Mouse (Mus musculus) embryo, embryonic 9.5 days (tissue): ENCODE results near the gene Plekha8.
A peak's percentile ranks its signal among the peaks of the same experiment; 100 is the strongest.

ENCODE experiments used
- DNase-seq: peaks from one replicate; pipeline ENCODE4 v3.0.0-alpha.2; 2017; ENCODE audit errors: extremely low spot score

Plekha8 gene

DNA sequence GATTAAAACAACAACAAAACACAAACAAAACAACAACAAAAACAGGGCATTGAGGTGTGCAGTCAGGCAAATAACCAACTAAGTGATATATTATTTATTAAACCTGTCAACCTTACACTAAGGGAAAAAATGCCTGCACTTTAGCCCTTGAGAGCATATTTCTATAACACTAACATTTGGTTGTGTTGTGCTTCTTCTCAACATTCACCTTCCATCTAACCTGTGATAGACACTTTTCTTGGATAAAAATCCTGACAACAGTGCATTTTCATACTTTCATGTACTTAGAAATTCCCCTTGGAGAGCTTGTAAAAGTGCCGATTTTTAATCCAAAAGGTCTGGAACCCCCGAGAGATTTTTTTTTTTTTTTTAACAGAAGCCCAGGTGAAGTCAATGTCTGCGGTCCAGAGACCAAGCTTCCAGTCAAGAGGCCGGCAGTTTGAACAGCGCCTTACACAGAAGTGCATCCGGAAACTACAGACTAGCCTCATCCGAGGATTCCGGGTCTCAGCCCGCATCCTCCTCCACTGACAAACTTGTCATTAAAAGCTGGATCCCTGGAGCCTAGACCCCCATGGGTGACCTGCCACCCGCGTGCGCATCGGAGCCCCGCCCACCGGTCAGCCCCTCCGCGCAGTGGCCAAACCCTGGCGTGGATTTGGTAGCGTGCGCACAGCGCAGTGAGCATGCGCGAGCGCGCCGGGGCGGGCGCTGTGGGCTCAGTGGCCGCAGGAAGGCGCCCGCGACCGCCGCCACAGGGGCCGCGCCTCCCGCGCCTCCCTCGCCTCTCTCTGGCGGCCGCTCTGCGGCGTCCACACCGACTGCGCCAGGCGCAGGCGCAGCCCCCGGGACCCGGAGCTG, at the start of gene Plekha8:
Gene Plekha8, plus strand, starts transcription at position 643 of the 861 bp plus-strand sequence.
- peak; percentile 88 for DNase-seq

DNA sequence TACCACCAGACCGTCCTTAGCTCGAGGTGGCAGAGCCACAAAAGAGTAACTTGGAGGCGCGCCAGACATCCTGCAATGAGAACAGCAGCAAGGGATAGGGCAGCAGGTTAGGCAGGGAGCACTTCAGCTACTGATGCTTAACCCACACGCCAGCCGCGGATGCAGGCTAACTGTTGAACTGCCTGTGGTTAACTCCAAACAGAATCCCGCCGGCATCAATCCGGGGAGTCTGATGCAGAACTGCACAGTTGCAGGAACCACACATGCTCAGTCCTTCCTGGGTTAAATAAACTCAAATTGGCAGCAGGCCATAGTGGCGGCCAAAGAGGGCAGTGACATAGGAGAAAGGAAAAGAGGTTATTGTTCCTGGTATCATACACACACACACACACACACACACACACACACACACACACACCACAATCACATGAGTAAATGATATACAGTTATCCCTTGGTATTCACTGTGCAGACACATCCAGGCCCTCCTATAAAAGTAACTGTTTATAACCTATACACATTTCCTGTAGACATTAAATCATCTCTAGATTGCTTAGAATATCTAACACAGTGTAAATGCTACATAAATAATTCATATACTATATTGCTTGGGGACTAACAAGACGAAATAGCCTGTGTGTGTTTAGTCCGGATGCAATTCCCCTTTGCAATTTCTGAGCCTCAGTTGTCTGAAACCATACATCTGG, 46.4 kb upstream of the Plekha8 start:
- no peak for DNase-seq

DNA sequence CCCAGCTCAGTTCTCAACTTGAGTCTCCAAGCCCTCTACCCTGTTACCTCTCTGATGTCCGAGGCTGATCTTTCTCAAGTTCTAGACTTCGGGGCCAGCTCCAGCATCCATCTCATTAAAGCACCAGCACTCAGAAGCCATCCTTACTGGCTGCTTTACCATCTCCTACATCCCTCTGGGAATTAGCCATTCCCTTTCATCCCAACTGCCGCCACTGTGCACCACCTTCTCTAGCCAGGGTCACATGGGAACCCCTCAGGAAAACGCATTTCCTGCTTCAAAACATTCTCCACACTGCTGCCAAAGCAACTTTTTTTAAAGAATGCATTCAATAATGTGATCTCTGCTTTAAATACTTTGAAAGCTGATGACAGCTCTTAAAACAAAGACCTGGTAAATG, 45.6 kb upstream of the Plekha8 start:
- DNase-seq, result no peak

DNA sequence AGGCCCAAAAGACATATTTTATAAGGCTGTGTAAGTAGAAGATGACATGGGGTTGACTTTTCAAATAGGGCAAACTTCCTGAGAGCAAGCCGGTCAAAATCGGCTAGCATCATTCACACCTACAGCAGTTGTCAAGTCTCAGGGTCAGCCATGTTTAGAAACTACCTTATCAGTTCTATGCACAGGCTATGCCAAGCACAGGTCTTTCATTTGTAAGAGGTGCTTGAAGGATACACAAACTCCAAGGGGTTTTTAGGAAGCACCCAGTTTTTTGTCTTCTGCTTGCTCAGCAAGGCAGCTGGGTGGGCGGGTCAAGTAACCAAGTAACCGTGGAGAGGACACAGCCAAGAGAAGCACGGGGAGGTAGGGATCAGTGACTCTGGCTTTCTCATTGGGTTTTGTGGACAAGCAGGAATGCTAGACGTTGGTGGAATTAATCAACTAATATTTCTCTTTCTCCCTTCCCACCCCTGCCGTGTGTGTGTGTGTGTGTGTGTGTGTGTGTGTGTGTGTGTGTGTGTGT, 44.0 kb upstream of the Plekha8 start:
- DNase-seq, result no peak

DNA sequence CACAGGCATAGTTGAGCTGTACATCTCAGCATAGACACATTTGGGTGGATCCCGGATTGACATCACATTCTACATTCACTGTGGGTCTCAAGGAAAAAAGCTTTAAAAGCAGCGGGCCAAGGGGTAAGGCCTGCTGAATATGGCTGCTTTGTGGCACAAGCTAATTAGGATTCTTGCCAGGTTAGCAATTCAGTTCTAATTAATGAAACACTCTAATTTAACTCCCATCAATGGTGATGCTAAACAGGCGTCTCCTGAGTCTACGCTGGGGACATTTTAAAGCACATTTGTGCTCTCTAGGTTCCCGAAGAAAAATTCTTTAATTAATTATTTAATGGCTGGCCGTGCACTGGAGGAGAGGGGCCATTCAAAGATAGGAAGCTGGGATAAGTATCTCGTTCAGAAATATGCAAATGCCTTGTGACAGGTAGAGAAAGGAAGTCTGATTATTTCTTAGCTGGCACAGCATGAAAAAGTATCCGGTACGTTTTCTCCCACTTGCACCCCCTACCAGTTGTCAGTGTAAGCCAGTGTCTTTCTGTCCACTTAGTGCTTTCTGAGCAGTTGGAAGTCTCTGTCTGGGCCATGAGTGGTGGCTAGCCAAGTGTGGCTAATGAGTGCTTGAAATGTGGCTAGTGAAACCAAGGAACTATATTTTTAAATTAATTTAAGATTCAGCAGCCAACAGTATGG, 42.0 kb upstream of the Plekha8 start:
- DNase-seq, result no peak

DNA sequence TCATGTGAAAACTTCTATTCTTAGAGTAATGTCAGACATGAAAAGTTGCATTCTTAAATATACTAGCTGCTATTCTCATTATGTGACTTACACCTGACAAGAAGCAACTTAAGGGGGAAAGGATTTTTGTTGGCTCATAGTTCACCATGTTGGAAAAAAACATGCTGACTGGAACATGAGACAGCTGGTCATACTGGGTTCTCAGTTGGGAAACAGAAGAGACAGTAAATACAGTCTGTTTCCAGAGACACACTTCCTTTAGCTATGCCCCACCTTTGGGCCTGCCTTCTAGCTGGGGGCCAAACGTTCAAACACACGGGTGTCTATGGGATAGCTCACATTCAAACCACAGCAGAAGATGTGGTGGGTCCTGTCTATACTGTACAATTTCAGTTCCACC, 41.3 kb upstream of the Plekha8 start:
- DNase-seq, result no peak

DNA sequence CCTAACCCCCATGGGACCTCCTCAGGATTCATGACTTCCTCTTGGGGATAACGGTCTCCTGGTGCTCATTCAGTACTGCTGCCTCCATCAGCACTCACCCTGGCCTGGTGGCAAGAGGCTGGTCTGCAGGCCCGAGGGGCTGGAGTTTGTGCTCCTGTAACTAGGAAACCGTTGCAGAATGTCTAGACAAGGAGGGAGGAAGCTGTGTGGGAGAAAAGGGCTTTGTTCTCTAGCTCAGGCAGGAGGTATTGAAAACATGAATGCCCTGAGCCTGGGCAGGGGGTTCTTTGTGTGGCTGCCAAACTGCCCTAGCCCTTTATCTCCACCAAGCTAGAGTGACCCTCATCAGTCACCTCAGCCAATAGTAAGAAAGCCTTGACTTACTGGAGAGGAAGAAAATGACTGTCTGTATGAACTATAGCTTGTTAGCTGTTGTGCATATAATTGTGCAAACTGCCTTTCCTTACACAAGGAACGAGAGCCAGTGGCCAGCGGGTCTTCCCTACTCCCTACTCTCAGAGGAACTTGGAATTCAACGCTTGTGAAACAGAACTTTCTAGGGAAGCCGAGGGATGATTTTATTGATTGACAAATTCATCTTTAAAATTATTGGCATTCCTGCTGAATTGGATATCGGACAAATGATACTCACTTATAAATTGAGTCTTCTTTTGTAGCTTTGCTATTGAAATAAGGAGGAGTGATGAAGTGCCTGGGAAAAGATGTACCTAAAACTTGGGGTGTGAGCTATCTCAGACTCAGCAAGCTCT, 40.4 kb upstream of the Plekha8 start:
- peak; percentile 77 for DNase-seq

DNA sequence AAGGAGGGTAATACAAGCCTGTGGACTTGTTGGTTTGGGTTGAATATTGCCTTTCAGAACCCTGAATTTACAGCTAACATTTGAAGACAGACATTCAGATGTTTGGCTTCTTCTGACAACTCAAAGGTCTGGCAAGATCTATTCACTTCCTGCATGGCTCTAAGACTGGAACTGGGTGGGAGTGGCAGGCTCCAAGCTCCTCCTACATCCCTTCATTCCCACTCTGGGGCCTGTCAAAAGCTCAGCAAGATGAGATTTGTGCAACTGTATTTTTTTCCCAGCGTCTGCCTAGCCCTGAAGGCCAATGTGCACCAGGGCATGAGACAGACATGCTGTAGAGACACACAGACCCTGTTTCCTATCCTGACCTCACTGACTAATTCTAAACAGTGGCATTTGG, 39.1 kb upstream of the Plekha8 start:
- no peak for DNase-seq

DNA sequence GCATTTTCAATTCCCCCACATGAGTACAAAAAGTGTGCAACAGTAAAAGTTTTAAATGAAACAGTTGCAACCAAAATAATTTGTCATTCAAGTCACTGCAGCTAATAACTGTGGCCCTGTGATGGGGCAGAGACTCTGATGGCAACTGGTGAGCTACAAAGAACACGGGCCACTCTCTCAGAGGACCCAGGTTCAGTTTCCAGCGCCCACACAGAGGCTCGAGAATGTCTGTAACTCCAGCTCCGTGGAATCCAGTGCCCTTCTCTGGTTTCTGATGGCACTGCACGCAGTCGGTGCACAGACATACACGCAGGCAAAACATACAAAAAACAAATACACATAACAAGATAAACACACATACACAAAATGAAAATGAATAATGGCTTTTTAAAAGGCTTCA, 37.2 kb upstream of the Plekha8 start:
- no peak for DNase-seq

DNA sequence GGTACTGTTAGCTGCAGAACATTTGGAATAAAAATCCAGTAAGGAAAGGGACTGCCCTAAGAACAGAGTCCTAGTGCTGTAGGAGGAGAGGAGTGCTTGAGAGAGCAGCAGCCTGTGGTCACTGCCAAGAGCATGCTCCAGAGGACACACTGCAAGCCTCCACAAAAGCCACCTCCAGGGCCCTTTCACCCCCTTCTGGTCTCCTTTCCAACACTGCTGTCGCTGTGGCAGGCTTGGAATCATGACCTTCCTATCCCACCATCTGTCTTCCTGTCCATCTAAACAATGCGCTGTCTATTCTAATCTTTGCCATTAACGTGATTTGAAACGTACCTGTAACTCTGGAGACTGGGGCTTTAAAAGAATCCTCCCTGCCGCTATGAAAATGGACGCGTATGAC, 36.4 kb upstream of the Plekha8 start:
- DNase-seq, result no peak

DNA sequence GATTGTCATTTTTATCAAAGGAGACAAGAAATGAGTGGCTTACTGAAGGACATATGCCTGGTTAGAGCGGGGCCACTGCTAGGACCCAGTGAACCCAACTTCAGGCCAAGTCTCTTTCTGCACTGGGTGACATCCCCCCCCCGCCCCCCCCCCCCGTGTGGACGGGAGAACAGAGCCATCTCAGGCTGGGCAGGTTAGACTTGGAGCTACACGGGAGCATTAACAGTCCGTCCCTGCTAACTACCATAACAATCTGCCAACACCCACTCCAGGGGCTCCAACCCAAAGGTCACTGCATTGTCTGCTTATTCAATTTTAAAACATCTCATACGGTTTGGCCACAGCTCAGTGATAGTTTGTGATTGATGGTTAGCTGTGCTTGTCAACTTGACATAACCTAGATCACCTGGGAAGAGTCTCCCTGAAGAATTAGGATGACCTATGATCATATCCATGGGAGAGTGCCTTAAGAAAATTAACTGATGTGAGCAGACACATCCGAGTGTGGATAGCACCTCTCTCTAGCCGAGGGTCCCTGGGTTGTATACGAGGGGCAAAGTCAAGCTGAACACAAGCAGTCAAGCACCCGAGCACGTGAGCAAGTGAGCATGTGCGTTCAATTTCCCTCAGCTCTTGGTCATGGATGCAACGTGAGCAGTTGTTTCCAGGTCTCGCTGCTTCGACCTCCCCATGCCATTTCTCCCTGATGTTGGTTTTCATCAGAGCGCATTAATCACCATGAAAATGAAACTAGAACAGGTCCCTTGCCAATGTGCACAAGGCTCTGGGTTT, 32.7 kb upstream of the Plekha8 start:
- no peak for DNase-seq

DNA sequence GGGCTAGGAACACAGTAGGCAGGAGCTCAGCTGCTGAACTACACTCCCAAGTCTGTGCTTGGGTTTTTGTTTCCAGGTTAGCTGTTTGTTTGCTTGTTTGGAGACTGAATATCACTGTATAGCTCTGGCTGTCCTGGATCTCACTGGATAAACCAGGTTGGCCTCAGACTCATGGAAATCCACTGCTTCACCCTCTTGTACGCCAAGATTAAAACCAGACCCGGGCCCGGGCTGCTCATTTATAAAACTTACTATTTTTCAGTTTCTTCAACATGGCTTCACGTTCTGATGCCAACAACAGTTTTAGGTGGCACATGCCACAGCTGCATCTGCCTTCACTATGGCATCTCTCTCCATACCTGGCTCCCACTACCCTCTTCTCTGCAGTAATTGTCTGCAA, 31.4 kb upstream of the Plekha8 start:
- no peak for DNase-seq

DNA sequence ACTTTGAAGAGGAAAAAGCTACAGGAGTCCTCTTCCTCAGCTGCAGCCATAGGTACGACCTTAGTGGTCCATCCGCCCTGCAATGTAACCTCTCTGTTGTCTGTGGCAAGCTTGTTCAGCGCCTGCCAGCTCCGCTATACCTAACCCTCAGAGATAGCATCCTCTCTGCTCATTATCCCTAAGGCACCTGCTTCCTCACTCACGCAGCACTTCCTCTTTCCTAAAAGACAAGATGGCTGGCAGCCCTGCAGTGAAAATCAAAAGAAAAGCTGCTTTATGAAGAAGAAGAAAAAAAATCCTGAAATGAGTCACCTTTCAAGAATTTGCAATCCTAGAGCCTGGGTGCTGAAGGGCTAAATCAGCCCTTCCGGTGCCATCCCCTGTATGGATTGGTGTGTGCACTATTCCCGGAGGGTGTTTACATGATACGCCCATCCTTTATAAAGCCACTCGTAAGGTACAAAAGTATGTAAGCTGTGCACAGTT, 30.4 kb upstream of the Plekha8 start:
- no peak for DNase-seq

DNA sequence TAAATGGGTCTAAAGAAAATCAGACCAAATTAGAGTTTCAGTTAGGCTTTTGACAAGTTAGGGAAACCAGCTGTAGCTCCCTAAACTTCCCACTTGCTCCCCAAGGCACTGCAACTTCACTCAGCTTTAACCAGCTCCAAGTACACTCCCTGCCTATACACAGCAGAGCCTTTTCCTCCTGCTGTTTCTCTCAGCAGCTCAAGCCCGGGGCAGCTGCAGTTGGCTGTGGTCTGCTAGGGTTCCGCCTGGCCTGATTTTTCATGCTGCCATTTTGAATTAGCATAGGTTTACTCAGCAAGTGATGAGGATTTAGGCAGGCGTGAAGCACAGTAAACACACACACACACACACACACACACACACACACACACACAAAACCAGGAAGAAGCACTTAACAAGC, 29.9 kb upstream of the Plekha8 start:
- no peak for DNase-seq

DNA sequence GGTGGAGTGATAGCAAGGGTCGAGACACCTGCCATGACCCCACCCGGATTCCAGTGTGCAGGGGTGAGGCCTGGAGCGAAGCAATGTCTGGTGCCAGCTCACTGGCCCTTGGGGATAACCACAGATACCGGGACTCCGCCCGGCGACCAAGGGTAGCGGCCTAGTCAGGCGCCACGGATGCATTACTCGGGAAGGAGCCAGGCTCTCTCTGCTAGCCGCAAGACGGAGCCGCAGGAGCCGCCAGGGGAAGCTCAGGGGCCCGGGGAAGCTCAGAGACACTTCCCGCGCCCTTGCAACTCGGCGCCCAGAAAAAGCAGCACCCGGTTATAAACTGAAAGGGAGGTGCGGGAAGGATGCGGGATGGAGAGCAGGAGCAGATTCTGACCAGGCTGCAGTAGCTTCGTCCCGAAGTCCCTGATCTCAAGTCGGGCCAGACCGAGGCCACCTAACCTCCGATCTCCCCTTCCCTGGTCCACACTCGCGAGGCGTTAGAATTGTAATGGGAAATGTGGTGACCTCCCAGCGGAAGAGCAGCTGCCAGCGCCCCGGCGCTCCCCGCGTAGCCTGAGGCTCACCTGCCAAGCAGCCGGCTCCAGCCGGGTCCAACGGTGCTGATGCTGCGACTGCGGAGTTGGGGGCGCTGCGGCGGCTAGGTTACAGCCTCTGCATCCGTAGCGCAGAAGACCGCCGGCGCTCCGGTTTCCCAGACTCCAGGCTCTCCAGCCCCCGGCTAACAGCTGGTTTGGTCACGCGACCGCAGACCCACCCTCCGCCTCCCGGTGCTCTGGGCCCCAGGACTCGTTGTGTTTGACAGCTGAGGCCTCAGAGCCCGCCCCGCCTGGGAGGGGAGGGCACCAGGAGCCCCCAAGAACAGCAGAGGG, 29.0 kb upstream of the Plekha8 start, which contains the start of gene Scrn1:
Gene Scrn1, minus strand, starts transcription at position 825 of the 881 bp plus-strand sequence.
- DNase-seq, result peak; percentile 70

DNA sequence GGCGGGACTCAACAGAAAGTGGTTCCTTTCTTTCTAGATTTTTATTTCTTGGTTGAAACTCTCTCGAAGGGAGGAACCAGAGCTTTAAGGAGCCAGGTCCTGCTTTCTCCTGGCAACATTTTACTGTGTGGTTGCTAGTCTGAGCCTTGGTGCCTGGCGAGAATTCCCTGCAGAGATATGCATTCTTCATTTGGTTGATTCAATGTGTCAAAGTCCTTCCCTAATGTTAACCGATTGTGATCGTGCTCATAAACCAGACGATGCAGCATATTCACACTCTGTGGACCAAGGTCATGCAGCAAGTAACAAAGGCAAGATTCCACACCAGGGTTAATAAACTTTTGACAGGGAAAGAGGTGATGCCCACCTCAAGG, 28.4 kb upstream of the Plekha8 start:
- DNase-seq, result no peak

DNA sequence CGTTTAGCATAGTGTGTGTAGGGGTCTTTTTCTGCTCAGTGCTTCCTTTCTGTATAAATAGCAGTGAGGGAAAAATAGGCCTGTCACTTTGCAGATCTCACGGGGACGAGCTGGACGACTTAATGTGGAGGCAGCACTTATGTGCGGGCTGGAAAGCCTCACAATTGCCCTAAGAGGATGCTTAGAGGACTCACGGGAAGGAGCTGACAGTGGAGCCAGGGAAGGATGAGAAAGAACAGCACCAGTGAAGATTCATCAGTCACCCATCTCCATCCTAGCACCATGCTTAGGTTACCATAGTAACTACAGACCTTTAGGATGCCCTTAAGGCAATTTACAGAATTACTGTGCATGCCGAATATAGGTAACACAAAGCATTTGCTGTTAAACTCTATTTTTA, 25.1 kb upstream of the Plekha8 start:
- no peak for DNase-seq

DNA sequence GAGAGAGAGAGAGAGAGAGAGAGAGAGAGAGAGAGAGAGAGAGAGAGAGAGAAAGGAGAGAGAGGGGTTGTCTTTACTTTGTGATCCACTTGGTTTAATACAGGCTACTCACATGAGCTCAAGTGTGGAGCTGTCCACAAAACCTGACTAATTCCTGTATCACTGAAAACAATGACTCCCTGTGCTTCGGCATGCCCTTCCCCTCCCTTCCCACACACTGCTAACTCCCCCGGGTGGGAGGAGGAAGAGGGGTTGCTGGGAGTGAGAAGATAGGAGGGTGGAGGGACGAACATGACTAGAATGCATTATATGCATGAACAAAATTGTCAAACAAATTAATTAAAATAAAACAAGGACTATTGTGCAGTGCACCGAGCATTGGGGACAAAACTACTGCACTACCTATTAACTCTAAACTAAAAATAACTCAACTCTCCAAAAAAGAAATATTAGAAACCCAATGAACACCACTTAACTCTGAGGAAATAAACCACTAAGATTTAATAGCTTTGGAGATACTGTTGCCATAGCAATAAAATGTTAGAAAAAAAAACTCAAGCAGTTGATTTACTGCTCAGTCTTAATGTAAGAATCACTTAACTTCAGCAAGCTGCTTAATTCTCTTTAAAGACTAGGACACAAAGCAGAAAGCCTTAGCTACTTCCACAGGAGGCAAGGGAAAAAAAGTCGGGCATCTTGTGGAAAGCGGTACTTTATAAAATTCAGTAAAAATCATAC, 21.5 kb upstream of the Plekha8 start:
- no peak for DNase-seq

DNA sequence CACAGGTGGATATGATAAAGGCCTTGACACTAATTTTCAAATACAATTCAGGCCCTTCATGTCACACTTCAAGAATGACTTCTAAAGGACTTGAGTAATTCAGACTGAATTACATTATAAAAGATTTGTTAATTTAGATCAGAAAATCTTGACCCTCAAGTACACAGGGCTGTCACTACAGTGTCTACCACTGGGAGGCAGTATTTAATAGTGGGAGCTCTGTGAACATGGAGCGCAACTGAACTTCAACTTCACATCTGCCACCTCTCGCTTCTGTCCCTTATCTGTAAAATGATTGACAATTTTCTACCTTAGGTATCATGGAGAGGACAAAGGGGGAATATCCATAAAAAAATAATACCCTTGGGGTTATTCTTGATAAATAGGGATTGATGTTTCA, 8.7 kb upstream of the Plekha8 start:
- peak; percentile 31 for DNase-seq
